Mouse (Mus musculus) hindbrain, postnatal 0 days (tissue): ENCODE measurements around the gene Cep170. TPM values are rescaled to one million over a fixed set of nuclear protein-coding genes. Genes with fewer than 3 reads are reported as not detected.

Experiments
- ATAC-seq: fragments of 200-750 bp; cut with Nextera tagmentation; 2 replicates; pipeline ENCODE4 v1.8.0; 2017; ENCODE audit warnings: mild to moderate bottlenecking, moderate TSS enrichment, moderate library complexity
- DNase-seq: peaks from one replicate; pipeline ENCODE4 v3.0.0-alpha.2; 2015; ENCODE audit warnings: low spot score
- H3K27ac ChIP-seq: fragments of 300-500 bp; sonication (generic); 2 replicates; pipeline ENCODE4 v1.5.1; 2014; ENCODE audit warnings: mild to moderate bottlenecking
- H3K27me3 ChIP-seq: fragments of 300-500 bp; sonication (generic); 2 replicates; pipeline ENCODE4 v1.6.1; 2014; ENCODE audit warnings: low read length, mixed read lengths; ENCODE audit not compliant: insufficient read depth
- H3K36me3 ChIP-seq: fragments of 300-500 bp; sonication (generic); 2 replicates; pipeline ENCODE4 v1.6.1; 2014; ENCODE audit warnings: low read length, mixed read lengths; ENCODE audit not compliant: insufficient read depth
- H3K4me1 ChIP-seq: fragments of 300-500 bp; sonication (generic); 2 replicates; pipeline ENCODE4 v1.6.1; 2014; ENCODE audit warnings: antibody characterized with exemption, low read length, mixed read lengths; ENCODE audit not compliant: insufficient read depth
- H3K4me2 ChIP-seq: fragments of 300-500 bp; sonication (generic); 2 replicates; pipeline ENCODE4 v1.6.1; 2014; ENCODE audit warnings: low read depth, mild to moderate bottlenecking, low read length, moderate library complexity, mixed read lengths
- H3K4me3 ChIP-seq: fragments of 300-500 bp; sonication (generic); 2 replicates; pipeline ENCODE4 v1.5.1; 2014; ENCODE audit warnings: low read length
- H3K9ac ChIP-seq: fragments of 300-500 bp; sonication (generic); replicated peaks from 2 replicates; pipeline ENCODE4 v1.6.1; 2014; ENCODE audit warnings: mild to moderate bottlenecking, low read length, moderate library complexity, mixed read lengths
- H3K9me3 ChIP-seq: fragments of 300-500 bp; sonication (generic); 2 replicates; pipeline ENCODE4 v1.6.1; 2016; ENCODE audit warnings: low read length, mixed read lengths
- CTCF ChIP-seq: IDR thresholded peaks from 2 replicates; pipeline ENCODE4 v1.5.1; 2016; ENCODE audit warnings: antibody characterized with exemption, control low read depth, low read depth
- WGBS: fragments of 180-500 bp; shearing (Covaris S2); extraction: QIAGEN DNeasy Blood & Tissue Kit; methylation state at CpG from one replicate; pipeline ENCODE4 v1.1.7; 2014; 5-methylcytosine and 5-hydroxymethylcytosine counted together
- microRNA counts: library from miRNA; unstranded; fragments of <30 nt; microRNA quantifications from one replicate; lab custom pipeline; 2015
- microRNA-seq, 2 experiments: library from miRNA; unstranded; fragments of <30 nt; microRNA quantifications; one replicate each; pipeline ENCODE4; 2016
- polyA plus RNA-seq: library from polyadenylated mRNA; unstranded; fragments of >200 nt; fragmentation: Nextera tagmentation; extraction: Ambion mirVana; gene quantifications from 2 replicates; pipeline ENCODE4 v1.2.1, GENCODE M21; 2015
- total RNA-seq: library from RNA; depleted of rRNA; stranded (reverse); fragments of >200 nt; gene quantifications from 2 replicates; pipeline ENCODE4 v1.2.3, GENCODE M21; 2014; rRNA removed

Gene Cep170
- total and polyA plus RNA-seq, 2 experiments from 2014 or later, result 86.1 to 132 TPM

GRCm38 (mm10) chr1:176691101-176691500 is 122.8 kb downstream of the Cep170 start:
- ATAC-seq (no peak), DNase-seq (no peak)
- H3K4me2 ChIP-seq, result no peak overlapping the region
- H3K36me3 ChIP-seq, result no peaks in the 10 kb centered on the region
- H3K9ac ChIP-seq, result no peak overlapping the region
- no peak for TF ChIP-seq CTCF
- H3K27me3 ChIP-seq, result no peaks in the 10 kb centered on the region
- H3K9me3 ChIP-seq, result no peaks in the 10 kb centered on the region
- WGBS, result 93% methylated on average over 11 of the region's 11 CpGs
- H3K4me3 ChIP-seq, result no peak overlapping the region
- H3K27ac ChIP-seq, result no peak overlapping the region
- no peaks in the 10 kb centered on the region for H3K4me1 ChIP-seq

- WGBS, result 89% methylated on average over 6 of the region's 6 CpGs
- Histone ChIP-seq H3K9me3 (no peaks in the 10 kb centered on the region), H3K27me3 (no peaks in the 10 kb centered on the region), H3K4me1 (no peaks in the 10 kb centered on the region), H3K4me3 (no peak overlapping the region), H3K9ac (no peak overlapping the region), H3K27ac (no peak overlapping the region), H3K36me3 (no peaks in the 10 kb centered on the region), H3K4me2 (no peak overlapping the region)
- ATAC-seq (no peak), DNase-seq (no peak)
- TF ChIP-seq CTCF, result no peak
Observed at GRCm38 (mm10) chr1:176688251-176688880, 125.5 kb downstream of the Cep170 start.

MicroRNAs encoded within 50 kb of the gene (microRNA counts, 519-probe panel; counts per million panel counts)
- 4,473 counts per million, percentile 78 among the panel's probes with 10 or more counts for microRNA mmu-miR-350 (lab: Ali Mortazavi, UCI)

Small RNA genes within 50 kb of the gene (microRNA-seq; reads per million reads assigned to microRNA genes)
- 390 to 1,091 reads per million in 2 experiments for gene Mir350

Other genes with a start within 250 kb of the Cep170 start
- gene Sdccag8, start 593 bp upstream of the Cep170 start, total RNA-seq, result 7.7 and 10.1 TPM in 2 replicates
- 23.1 and 26.3 TPM in 2 replicates for gene Sdccag8, start 593 bp upstream of the Cep170 start, polyA plus RNA-seq